Mouse (Mus musculus) layer of hippocampus, postnatal 36 days (tissue): ENCODE results near the gene Nenf. TPM values are rescaled to one million over a fixed set of nuclear protein-coding genes. Genes with fewer than 3 reads are reported as not detected.

ENCODE experiments used
- DNase-seq, 2 experiments: peaks; one replicate each; pipeline ENCODE4 v3.0.0; 2022
- total RNA-seq, 2 experiments: library from RNA; stranded (reverse); gene quantifications; 2 replicates each; pipeline ENCODE4 v1.2.3; 2021

The Nenf gene
- total RNA-seq, result 10 to 100 TPM; 60.5 to 66.7 TPM

- DNase-seq, result peak; percentile 76 to 79
Observed at GRCm38 (mm10) chr1:191317591-191318196, at the start of gene Nenf. Gene Nenf, minus strand, starts transcription at chr1:191318194.

GRCm38 (mm10) chr1:191364477-191364876 is 46.5 kb upstream of the Nenf start:
- DNase-seq, result no peak

GRCm38 (mm10) chr1:191362412-191362811 is 44.4 kb upstream of the Nenf start:
- no peak for DNase-seq

GRCm38 (mm10) chr1:191359478-191359877 is 41.5 kb upstream of the Nenf start:
- DNase-seq, result no peak

- no peak for DNase-seq
Observed at GRCm38 (mm10) chr1:191356936-191357335, 38.9 kb upstream of the Nenf start.

- DNase-seq, result no peak
Observed at GRCm38 (mm10) chr1:191353836-191354235, 35.8 kb upstream of the Nenf start.

GRCm38 (mm10) chr1:191352786-191353488 is 34.9 kb upstream of the Nenf start:
- DNase-seq, result peak in 1 of 2 experiments; percentile 47

- DNase-seq, result no peak
Observed at GRCm38 (mm10) chr1:191350355-191350754, 32.4 kb upstream of the Nenf start.

- no peak for DNase-seq
Observed at GRCm38 (mm10) chr1:191349486-191350037, 31.6 kb upstream of the Nenf start.

- no peak for DNase-seq
Observed at GRCm38 (mm10) chr1:191348996-191349395, 31.0 kb upstream of the Nenf start.

GRCm38 (mm10) chr1:191348592-191348991 is 30.6 kb upstream of the Nenf start:
- DNase-seq, result no peak

- DNase-seq, result no peak
Observed at GRCm38 (mm10) chr1:191347602-191348001, 29.6 kb upstream of the Nenf start.

- DNase-seq, result no peak
Observed at GRCm38 (mm10) chr1:191340530-191340929, 22.5 kb upstream of the Nenf start.

- no peak for DNase-seq
Observed at GRCm38 (mm10) chr1:191339876-191340275, 21.9 kb upstream of the Nenf start.

GRCm38 (mm10) chr1:191334500-191334899 is 16.5 kb upstream of the Nenf start:
- no peak for DNase-seq

- DNase-seq, result no peak
Observed at GRCm38 (mm10) chr1:191330356-191330755, 12.4 kb upstream of the Nenf start.

- DNase-seq, result no peak
Observed at GRCm38 (mm10) chr1:191328019-191328441, 10.0 kb upstream of the Nenf start.

GRCm38 (mm10) chr1:191327258-191327657 is 9.3 kb upstream of the Nenf start:
- DNase-seq, result no peak

GRCm38 (mm10) chr1:191326233-191326882 is 8.4 kb upstream of the Nenf start:
- peak in 1 of 2 experiments; percentile 48 for DNase-seq

GRCm38 (mm10) chr1:191325726-191326232 is 7.8 kb upstream of the Nenf start, which contains the start of gene Tmem206:
Gene Tmem206, plus strand, starts transcription at chr1:191325912.
- peak; percentile 95 for DNase-seq

- DNase-seq, result no peak
Observed at GRCm38 (mm10) chr1:191324733-191325590, 7.0 kb upstream of the Nenf start.

GRCm38 (mm10) chr1:191323381-191323780 is 5.4 kb upstream of the Nenf start:
- no peak for DNase-seq
